Mouse (Mus musculus): ENCODE results near the gene Wbp1. TPM values are rescaled to one million over a fixed set of nuclear protein-coding genes. Genes with fewer than 3 reads are reported as not detected.

The Wbp1 gene
- polyA plus RNA-seq, 1 experiment from 2014 or later, result 91.4 TPM

- Histone ChIP-seq H3K4me2 (no peak overlapping the region), H3K27ac (no peak overlapping the region), H3K4me1 (peaks cover 35% of the 10 kb centered on the region), H3K27me3 (no peaks in the 10 kb centered on the region), H3K9me3 (no peaks in the 10 kb centered on the region), H3K9ac (no peak overlapping the region), H3K36me3 (peaks cover 10% of the 10 kb centered on the region; the same call in 1 of the 2 replicates), H3K4me3 (no peak overlapping the region)
- no peak for ATAC-seq (ENCODE audit: insufficient number of reproducible peaks, low FRiP score, low TSS enrichment, low read depth)
- 91% methylated on average over 4 of the region's 4 CpGs for WGBS
These were observed 9.7 kb downstream of the Wbp1 start for GRCm38 (mm10) chr6:83111510-83112136.

GRCm38 (mm10) chr6:83108762-83109668, 12.3 kb downstream of the Wbp1 start, which contains the start of gene Mrpl53:
Gene Mrpl53, plus strand, starts transcription at chr6:83109040.
- Histone ChIP-seq H3K4me3 (peak within 1 kb of the TSS; percentile 89), H3K27me3 (no peaks in the 10 kb centered on the region), H3K9me3 (no peaks in the 10 kb centered on the region), H3K36me3 (peaks cover 12% of the 10 kb centered on the region; the same call in 1 of the 2 replicates), H3K4me1 (peaks cover 20% of the 10 kb centered on the region), H3K9ac (peak within 1 kb of the TSS; percentile 90), H3K27ac (peak within 1 kb of the TSS; percentile 85), H3K4me2 (peak within 1 kb of the TSS; percentile 82)
- ATAC-seq (ENCODE audit: insufficient number of reproducible peaks, low FRiP score, low TSS enrichment, low read depth), result peak; percentile 79
- under 1% methylated on average over 76 of the region's 76 CpGs for WGBS

GRCm38 (mm10) chr6:83107566-83108400, 13.6 kb downstream of the Wbp1 start:
- H3K4me3 ChIP-seq, result peak overlapping the region; percentile 89
- peak overlapping the region; percentile 85; the same call in 1 of the 2 replicates for H3K27ac ChIP-seq
- peaks cover 28% of the 10 kb centered on the region for H3K4me1 ChIP-seq
- no peak overlapping the region for H3K9ac ChIP-seq
- peaks cover 12% of the 10 kb centered on the region; the same call in 1 of the 2 replicates for H3K36me3 ChIP-seq
- 35% methylated on average over 13 of the region's 13 CpGs for WGBS
- no peaks in the 10 kb centered on the region for H3K9me3 ChIP-seq
- H3K27me3 ChIP-seq, result no peaks in the 10 kb centered on the region
- no peak for ATAC-seq (ENCODE audit: insufficient number of reproducible peaks, low FRiP score, low TSS enrichment, low read depth)
- peak overlapping the region; percentile 82 for H3K4me2 ChIP-seq

GRCm38 (mm10) chr6:83104158-83104557, 17.2 kb downstream of the Wbp1 start:
- no peak overlapping the region for H3K4me3 ChIP-seq
- no peak overlapping the region for H3K27ac ChIP-seq
- H3K9me3 ChIP-seq, result no peaks in the 10 kb centered on the region
- no peak for ATAC-seq (ENCODE audit: insufficient number of reproducible peaks, low FRiP score, low TSS enrichment, low read depth)
- H3K36me3 ChIP-seq, result peaks cover 5% of the 10 kb centered on the region; the same call in 1 of the 2 replicates
- H3K27me3 ChIP-seq, result no peaks in the 10 kb centered on the region
- H3K4me1 ChIP-seq, result peaks cover 32% of the 10 kb centered on the region
- WGBS, result 84% methylated on average over 4 of the region's 4 CpGs
- H3K4me2 ChIP-seq, result no peak overlapping the region
- no peak overlapping the region for H3K9ac ChIP-seq

- H3K4me3 ChIP-seq, result no peak overlapping the region
- H3K27me3 ChIP-seq, result no peaks in the 10 kb centered on the region
- 52% methylated on average over 11 of the region's 11 CpGs for WGBS
- H3K36me3 ChIP-seq, result peaks cover 5% of the 10 kb centered on the region; the same call in 1 of the 2 replicates
- H3K4me1 ChIP-seq, result peaks cover 27% of the 10 kb centered on the region
- H3K27ac ChIP-seq, result no peak overlapping the region
- 0 out of 2 replicates have a peak, but pooled peaks have one; percentile 4 for ATAC-seq (ENCODE audit: insufficient number of reproducible peaks, low FRiP score, low TSS enrichment, low read depth)
- no peaks in the 10 kb centered on the region for H3K9me3 ChIP-seq
- H3K4me2 ChIP-seq, result peak overlapping the region; percentile 93
- no peak overlapping the region for H3K9ac ChIP-seq
These were observed 18.2 kb downstream of the Wbp1 start for GRCm38 (mm10) chr6:83103130-83103650.

- peak overlapping the region; percentile 67 for H3K4me3 ChIP-seq
- WGBS, result under 1% methylated on average over 74 of the region's 74 CpGs
- H3K36me3 ChIP-seq, result 0 out of 2 replicates have a peak, but pooled peaks cover 4% of the 10 kb centered on the region
- ATAC-seq (ENCODE audit: insufficient number of reproducible peaks, low FRiP score, low TSS enrichment, low read depth), result peak; percentile 58
- peak overlapping the region; percentile 93 for H3K4me2 ChIP-seq
- no peaks in the 10 kb centered on the region for H3K9me3 ChIP-seq
- peak overlapping the region; percentile 56 for H3K9ac ChIP-seq
- H3K4me1 ChIP-seq, result peaks cover 18% of the 10 kb centered on the region
- peak overlapping the region; percentile 86 for H3K27ac ChIP-seq
- H3K27me3 ChIP-seq, result no peaks in the 10 kb centered on the region
These were observed 19.4 kb downstream of the Wbp1 start for GRCm38 (mm10) chr6:83101688-83102556.

GRCm38 (mm10) chr6:83101316-83101687, 20.1 kb downstream of the Wbp1 start, which contains the start of the genes Ccdc142 and Gm42688:
Gene Ccdc142, plus strand, starts transcription at chr6:83101601.
Gene Gm42688, plus strand, starts transcription at chr6:83101617.
- under 1% methylated on average over 25 of the region's 25 CpGs for WGBS
- Histone ChIP-seq H3K27me3 (0 out of 2 replicates have a peak, but pooled peaks cover 3% of the 10 kb centered on the region), H3K4me1 (peaks cover 18% of the 10 kb centered on the region), H3K27ac (peak within 1 kb of the TSS; percentile 86), H3K4me3 (peak within 1 kb of the TSS; percentile 67), H3K9me3 (no peaks in the 10 kb centered on the region), H3K9ac (peak within 1 kb of the TSS; percentile 56), H3K4me2 (peak within 1 kb of the TSS; percentile 93), H3K36me3 (no peaks in the 10 kb centered on the region)
- ATAC-seq (ENCODE audit: insufficient number of reproducible peaks, low FRiP score, low TSS enrichment, low read depth), result peak; percentile 85

GRCm38 (mm10) chr6:83098411-83098810, 22.9 kb downstream of the Wbp1 start:
- H3K4me3 ChIP-seq, result no peak overlapping the region
- 0 out of 2 replicates have a peak, but pooled peaks cover 7% of the 10 kb centered on the region for H3K27me3 ChIP-seq
- no peak overlapping the region for H3K27ac ChIP-seq
- no peak overlapping the region for H3K4me2 ChIP-seq
- H3K36me3 ChIP-seq, result no peaks in the 10 kb centered on the region
- peaks cover 16% of the 10 kb centered on the region for H3K4me1 ChIP-seq
- ATAC-seq (ENCODE audit: insufficient number of reproducible peaks, low FRiP score, low TSS enrichment, low read depth), result no peak
- WGBS, result 54% methylated on average over 2 of the region's 2 CpGs
- no peak overlapping the region for H3K9ac ChIP-seq
- no peaks in the 10 kb centered on the region for H3K9me3 ChIP-seq

GRCm38 (mm10) chr6:83095968-83096367, 25.4 kb downstream of the Wbp1 start:
- ATAC-seq (ENCODE audit: insufficient number of reproducible peaks, low FRiP score, low TSS enrichment, low read depth), result no peak
- Histone ChIP-seq H3K9me3 (no peaks in the 10 kb centered on the region), H3K9ac (no peak overlapping the region), H3K4me3 (no peak overlapping the region), H3K36me3 (no peaks in the 10 kb centered on the region), H3K27ac (no peak overlapping the region), H3K27me3 (peaks cover 14% of the 10 kb centered on the region), H3K4me1 (no peaks in the 10 kb centered on the region), H3K4me2 (no peak overlapping the region)
- 48% methylated on average over 6 of the region's 6 CpGs for WGBS

GRCm38 (mm10) chr6:83092416-83093127, 28.8 kb downstream of the Wbp1 start:
- H3K9me3 ChIP-seq, result no peaks in the 10 kb centered on the region
- no peaks in the 10 kb centered on the region for H3K36me3 ChIP-seq
- H3K4me1 ChIP-seq, result peaks cover 6% of the 10 kb centered on the region
- H3K4me2 ChIP-seq, result no peak overlapping the region
- H3K4me3 ChIP-seq, result no peak overlapping the region
- no peak overlapping the region for H3K27ac ChIP-seq
- H3K27me3 ChIP-seq, result peaks cover 46% of the 10 kb centered on the region
- no peak for ATAC-seq (ENCODE audit: insufficient number of reproducible peaks, low FRiP score, low TSS enrichment, low read depth)
- 35% methylated on average over 6 of the region's 6 CpGs for WGBS
- no peak overlapping the region for H3K9ac ChIP-seq

Measured in limb, embryonic 15.5 days (tissue).